Comparison of ENCODE assay signal across 21 mouse cellular contexts in genomic region chr12:91604600-91604999, GRCm38 (mm10). TPM values are rescaled to one million over a fixed set of nuclear protein-coding genes. Genes with fewer than 3 reads are reported as not detected.
DNase-seq lines count a peak whose midpoint lies in the region; ATAC-seq and TF ChIP-seq lines count a peak whose summit lies in the region.
"Had no signal": no experiment of that assay in that cellular context is flagged by ENCODE, and none has a peak within 500 bp of the region (broad histone marks: within the 10 kb centered on the region; RNA-seq: fewer than 3 reads in every experiment).

No protein-coding gene starts in this region.

- H3K4me1 ChIP-seq in heart, postnatal 0 days (ENCODE audit: control insufficient read depth, insufficient read depth), result no peaks in the 10 kb centered on the region
- H3K4me1 ChIP-seq in heart, embryonic 10.5 days, result no peaks in the 10 kb centered on the region
- no peaks in the 10 kb centered on the region for H3K4me1 ChIP-seq in stomach, embryonic 14.5 days (ENCODE audit: control insufficient read depth, insufficient read depth, low read length)
- H3K4me1 ChIP-seq in stomach, postnatal 0 days (replicated peaks; ENCODE audit: control insufficient read depth, insufficient read depth), result no peaks in the 10 kb centered on the region
- H3K4me1 ChIP-seq in hindbrain, embryonic 14.5 days (replicated peaks; ENCODE audit: control insufficient read depth, insufficient read depth, low read length), result no peaks in the 10 kb centered on the region
- H3K4me1 ChIP-seq in forebrain, embryonic 15.5 days, result no peaks in the 10 kb centered on the region
- H3K4me1 ChIP-seq: kidney, embryonic 15.5 days; liver, embryonic 13.5 days had no signal

- ATAC-seq in heart, postnatal 0 days (ENCODE audit: insufficient read depth, low read depth), result peak; percentile 30; the same call in 1 of the 2 replicates
- 0 out of 2 replicates have a peak, but pooled peaks have one; percentile 42 for ATAC-seq in stomach, embryonic 14.5 days (ENCODE audit: insufficient number of reproducible peaks, insufficient read depth, low FRiP score, low read depth)
- ATAC-seq in stomach, postnatal 0 days (ENCODE audit: low FRiP score, low TSS enrichment), result no peak
- no peak for ATAC-seq in hindbrain, embryonic 14.5 days (ENCODE audit: low FRiP score)
- ATAC-seq in forebrain, embryonic 15.5 days (replicated peaks), result no peak
- ATAC-seq: hindbrain, postnatal 0 days had no signal

- H3K9ac ChIP-seq in heart, postnatal 0 days (replicated peaks; ENCODE audit: low read depth, low read length), result no peak overlapping the region
- H3K9ac ChIP-seq in stomach, embryonic 14.5 days (replicated peaks; ENCODE audit: low read depth, low read length), result no peak overlapping the region
- H3K9ac ChIP-seq in stomach, postnatal 0 days (ENCODE audit: low read length), result no peak overlapping the region
- no peak overlapping the region for H3K9ac ChIP-seq in hindbrain, embryonic 14.5 days
- H3K9ac ChIP-seq in forebrain, embryonic 15.5 days (replicated peaks), result no peak overlapping the region
- H3K9ac ChIP-seq: embryonic facial prominence, embryonic 13.5 days; kidney, embryonic 15.5 days; liver, embryonic 13.5 days; midbrain, embryonic 12.5 days had no signal

- no peak overlapping the region for H3K4me2 ChIP-seq in heart, postnatal 0 days (ENCODE audit: low read depth, low read length)
- no peak overlapping the region for H3K4me2 ChIP-seq in stomach, embryonic 14.5 days (replicated peaks; ENCODE audit: low read depth, low read length)
- H3K4me2 ChIP-seq in stomach, postnatal 0 days (replicated peaks; ENCODE audit: low read depth), result no peak overlapping the region
- no peak overlapping the region for H3K4me2 ChIP-seq in hindbrain, embryonic 14.5 days (replicated peaks)
- no peak overlapping the region for H3K4me2 ChIP-seq in forebrain, embryonic 15.5 days (replicated peaks)
- H3K4me2 ChIP-seq: embryonic facial prominence, embryonic 13.5 days; kidney, embryonic 15.5 days; liver, embryonic 13.5 days; midbrain, embryonic 12.5 days had no signal

- H3K9me3 ChIP-seq in heart, postnatal 0 days (replicated peaks; ENCODE audit: control insufficient read depth, low read length), result no peaks in the 10 kb centered on the region
- H3K9me3 ChIP-seq in heart, embryonic 10.5 days, result no peaks in the 10 kb centered on the region
- H3K9me3 ChIP-seq in stomach, embryonic 14.5 days (ENCODE audit: control insufficient read depth, low read depth, low read length), result no peaks in the 10 kb centered on the region
- no peaks in the 10 kb centered on the region for H3K9me3 ChIP-seq in stomach, postnatal 0 days (ENCODE audit: control insufficient read depth, low read length)
- no peaks in the 10 kb centered on the region for H3K9me3 ChIP-seq in hindbrain, embryonic 14.5 days (ENCODE audit: control insufficient read depth, low read length)
- no peaks in the 10 kb centered on the region for H3K9me3 ChIP-seq in forebrain, embryonic 15.5 days
- H3K9me3 ChIP-seq: kidney, embryonic 15.5 days; liver, embryonic 13.5 days; midbrain, embryonic 12.5 days had no signal

- no peaks in the 10 kb centered on the region for H3K36me3 ChIP-seq in heart, postnatal 0 days (replicated peaks; ENCODE audit: control insufficient read depth, insufficient read depth, low read length)
- H3K36me3 ChIP-seq in heart, embryonic 10.5 days, result 0 out of 2 replicates have a peak, but pooled peaks cover 2% of the 10 kb centered on the region
- no peaks in the 10 kb centered on the region for H3K36me3 ChIP-seq in stomach, embryonic 14.5 days (ENCODE audit: control insufficient read depth, insufficient read depth, low read length)
- H3K36me3 ChIP-seq in stomach, postnatal 0 days (ENCODE audit: control insufficient read depth, insufficient read depth, low read length), result no peaks in the 10 kb centered on the region
- no peaks in the 10 kb centered on the region for H3K36me3 ChIP-seq in hindbrain, embryonic 14.5 days (replicated peaks; ENCODE audit: control insufficient read depth, insufficient read depth)
- no peaks in the 10 kb centered on the region for H3K36me3 ChIP-seq in forebrain, embryonic 15.5 days
- H3K36me3 ChIP-seq: embryonic facial prominence, embryonic 13.5 days; forebrain, embryonic 10.5 days; kidney, embryonic 15.5 days; liver, embryonic 13.5 days; midbrain, embryonic 12.5 days had no signal

- no peak overlapping the region for H3K27ac ChIP-seq in heart, postnatal 0 days (ENCODE audit: low read depth)
- no peak overlapping the region for H3K27ac ChIP-seq in heart, embryonic 10.5 days
- no peak overlapping the region for H3K27ac ChIP-seq in stomach, embryonic 14.5 days (ENCODE audit: low read length)
- H3K27ac ChIP-seq in stomach, postnatal 0 days (replicated peaks), result no peak overlapping the region
- H3K27ac ChIP-seq in hindbrain, embryonic 14.5 days, result no peak overlapping the region
- H3K27ac ChIP-seq in forebrain, embryonic 15.5 days (replicated peaks), result no peak overlapping the region
- H3K27ac ChIP-seq: embryonic facial prominence, embryonic 13.5 days; forebrain, embryonic 10.5 days; hindbrain, postnatal 0 days; kidney, embryonic 15.5 days; liver, embryonic 13.5 days; macrophage; midbrain, embryonic 12.5 days had no signal

- 35% methylated on average over 6 of the region's 6 CpGs for WGBS in heart, postnatal 0 days
- 48% methylated on average over 6 of the region's 6 CpGs for WGBS in heart, embryonic 10.5 days
- 24% methylated on average over 6 of the region's 6 CpGs for WGBS in stomach, embryonic 14.5 days
- 21% methylated on average over 6 of the region's 6 CpGs for WGBS in stomach, postnatal 0 days
- WGBS in hindbrain, embryonic 14.5 days, result 77% methylated on average over 6 of the region's 6 CpGs
- 72% methylated on average over 6 of the region's 6 CpGs for WGBS in forebrain, embryonic 15.5 days

- TF ChIP-seq CTCF in heart, postnatal 0 days (IDR thresholded peaks at IDR 0.05; ENCODE audit: low read depth), result no peak
- no peak for TF ChIP-seq CTCF in stomach, postnatal 0 days (IDR thresholded peaks at IDR 0.05; ENCODE audit: low read depth)

- H3K4me3 ChIP-seq in heart, postnatal 0 days (ENCODE audit: low read depth, low read length), result no peak overlapping the region
- H3K4me3 ChIP-seq in heart, embryonic 10.5 days, result no peak overlapping the region
- H3K4me3 ChIP-seq in stomach, embryonic 14.5 days (ENCODE audit: low read depth, low read length), result no peak overlapping the region
- no peak overlapping the region for H3K4me3 ChIP-seq in stomach, postnatal 0 days (ENCODE audit: low read depth, low read length)
- no peak overlapping the region for H3K4me3 ChIP-seq in hindbrain, embryonic 14.5 days (replicated peaks; ENCODE audit: low read length)
- H3K4me3 ChIP-seq in forebrain, embryonic 15.5 days, result no peak overlapping the region
- H3K4me3 ChIP-seq: embryonic facial prominence, embryonic 13.5 days; forebrain, embryonic 10.5 days; kidney, embryonic 15.5 days; liver, embryonic 13.5 days; midbrain, embryonic 12.5 days had no signal

- no peaks in the 10 kb centered on the region for H3K27me3 ChIP-seq in heart, postnatal 0 days (ENCODE audit: control insufficient read depth, insufficient read depth, low read length)
- no peaks in the 10 kb centered on the region for H3K27me3 ChIP-seq in heart, embryonic 10.5 days (ENCODE audit: insufficient read depth, poor library complexity, severe bottlenecking)
- H3K27me3 ChIP-seq in stomach, embryonic 14.5 days (ENCODE audit: control insufficient read depth, insufficient read depth, low read length), result no peaks in the 10 kb centered on the region
- H3K27me3 ChIP-seq in stomach, postnatal 0 days (ENCODE audit: control insufficient read depth, insufficient read depth, low read length), result no peaks in the 10 kb centered on the region
- H3K27me3 ChIP-seq in hindbrain, embryonic 14.5 days (ENCODE audit: control insufficient read depth, insufficient read depth, low read length), result no peaks in the 10 kb centered on the region
- H3K27me3 ChIP-seq in forebrain, embryonic 15.5 days, result no peaks in the 10 kb centered on the region
- H3K27me3 ChIP-seq: embryonic facial prominence, embryonic 13.5 days; kidney, embryonic 15.5 days; liver, embryonic 13.5 days; midbrain, embryonic 12.5 days had no signal

- peak; percentile 29 for DNase-seq in embryo, embryonic 10.5 days (ENCODE audit: low spot score)
- no peak for DNase-seq in embryo, embryonic 10 days (ENCODE audit: low spot score)
- peak; percentile 61 for DNase-seq in heart, postnatal 0 days (ENCODE audit: low spot score)
- no peak for DNase-seq in heart, embryonic 10.5 days (ENCODE audit: low spot score)
- DNase-seq in stomach, postnatal 0 days (ENCODE audit: low spot score), result no peak
- no peak for DNase-seq in hindbrain, embryonic 14.5 days (ENCODE audit: low spot score)
- DNase-seq: adrenal gland, adult 2 months; cerebellum, postnatal 10 days; gastrocnemius, postnatal 25 days; left cerebral cortex, postnatal 4 days; liver, embryonic 13.5 days; right cerebral cortex, postnatal 14 days; thymus, postnatal 14 days had no signal

- no peak for TF ChIP-seq EP300 in heart, postnatal 0 days (IDR thresholded peaks at IDR 0.05; ENCODE audit: low read depth)
- TF ChIP-seq EP300 in stomach, postnatal 0 days (optimal IDR thresholded peaks at IDR 0.05), result no peak

RNA-seq across cellular contexts. Expression of gene Gtf2a1, which starts 14.3 kb away (rescaled TPM):
- total RNA-seq in heart, postnatal 0 days (2014; rRNA removed; ENCODE audit: low replicate concordance), result 11.2 and 20.0 TPM in 2 replicates
- 17.8 and 18.6 TPM in 2 replicates for polyA plus RNA-seq in heart, postnatal 0 days (2015; fragmentation: Nextera tagmentation; extraction: Ambion mirVana)
- 32.0 and 42.3 TPM in 2 replicates for polyA plus RNA-seq in heart, embryonic 10.5 days (2016; fragmentation: Nextera tagmentation; extraction: Ambion mirVana)
- 36.9 and 37.6 TPM in 2 replicates for polyA plus RNA-seq in stomach, embryonic 14.5 days (2014; fragmentation: Nextera tagmentation; extraction: Ambion mirVana)
- 17.0 and 18.9 TPM in 2 replicates for polyA plus RNA-seq in stomach, postnatal 0 days (2015; fragmentation: Nextera tagmentation; extraction: Ambion mirVana)
- 50.1 and 57.8 TPM in 2 replicates for polyA plus RNA-seq in hindbrain, embryonic 14.5 days (2014; fragmentation: Nextera tagmentation; extraction: Ambion mirVana)
- polyA plus RNA-seq in forebrain, embryonic 15.5 days (2015; fragmentation: Nextera tagmentation; extraction: Ambion mirVana), result 68.6 and 71.1 TPM in 2 replicates

Comparison
In these comparisons a context has a peak if more than half of its experiments do, and no peak if none do; other contexts are left out.
1. DNase-seq: peak in embryo, embryonic 10.5 days (single experiment) and heart, postnatal 0 days (single experiment); none in embryo, embryonic 10 days (single experiment), heart, embryonic 10.5 days (single experiment), stomach, postnatal 0 days (single experiment) and hindbrain, embryonic 14.5 days (single experiment).
2. ATAC-seq: peak in heart, postnatal 0 days (single experiment) and stomach, embryonic 14.5 days (single experiment); none in stomach, postnatal 0 days (single experiment), hindbrain, embryonic 14.5 days (single experiment) and forebrain, embryonic 15.5 days (single experiment).